Mouse (Mus musculus) neural tube, embryonic 14.5 days (tissue): ENCODE data around the gene Pgbd1. TPM values are rescaled to one million over a fixed set of nuclear protein-coding genes. Genes with fewer than 3 reads are reported as not detected.

Experiments used
- ATAC-seq: fragments of 200-750 bp; cut with Nextera tagmentation; 2 replicates; pipeline ENCODE4 v1.8.0; 2017; ENCODE audit warnings: low read depth, mild to moderate bottlenecking, moderate TSS enrichment, moderate library complexity
- H3K27ac ChIP-seq: fragments of 300-500 bp; sonication (generic); 2 replicates; pipeline ENCODE4 v1.5.1; 2014; ENCODE audit warnings: low read depth, mild to moderate bottlenecking, control low read depth, low read length, moderate library complexity, mixed read lengths
- H3K27me3 ChIP-seq: fragments of 300-500 bp; sonication (generic); 2 replicates; pipeline ENCODE4 v1.6.1; 2014; ENCODE audit warnings: low read length; ENCODE audit not compliant: control insufficient read depth, insufficient read depth
- H3K36me3 ChIP-seq: fragments of 300-500 bp; sonication (generic); 2 replicates; pipeline ENCODE4 v1.6.1; 2014; ENCODE audit warnings: low read length, mixed read lengths; ENCODE audit not compliant: control insufficient read depth, insufficient read depth
- H3K4me1 ChIP-seq: fragments of 300-500 bp; sonication (generic); 2 replicates; pipeline ENCODE4 v1.6.1; 2014; ENCODE audit warnings: low read length; ENCODE audit not compliant: control insufficient read depth, insufficient read depth
- H3K4me2 ChIP-seq: fragments of 300-500 bp; sonication (generic); 2 replicates; pipeline ENCODE4 v1.6.1; 2014; ENCODE audit warnings: mild to moderate bottlenecking, low read depth, low read length, control low read depth
- H3K4me3 ChIP-seq: fragments of 300-500 bp; sonication (generic); 2 replicates; pipeline ENCODE4 v1.5.1; 2014; ENCODE audit warnings: low read depth, low read length, control low read depth, mixed read lengths
- H3K9ac ChIP-seq: fragments of 300-500 bp; sonication (generic); replicated peaks from 2 replicates; pipeline ENCODE4 v1.6.1; 2014; ENCODE audit warnings: low read depth, mild to moderate bottlenecking, control low read depth, low read length, mixed read lengths
- H3K9me3 ChIP-seq: fragments of 300-500 bp; sonication (generic); 2 replicates; pipeline ENCODE4 v1.6.1; 2016; ENCODE audit warnings: low read length; ENCODE audit not compliant: control insufficient read depth
- WGBS: fragments of 180-500 bp; shearing (Covaris S2); extraction: QIAGEN DNeasy Blood & Tissue Kit; methylation state at CpG from one replicate; pipeline ENCODE4 v1.1.7; 2014; 5-methylcytosine and 5-hydroxymethylcytosine counted together
- microRNA counts: library from miRNA; unstranded; fragments of <30 nt; microRNA quantifications from one replicate; lab custom pipeline; 2016
- microRNA-seq: library from miRNA; unstranded; fragments of <30 nt; microRNA quantifications from one replicate; pipeline ENCODE4, GENCODE M21; 2016
- polyA plus RNA-seq: library from polyadenylated mRNA; unstranded; fragments of >200 nt; fragmentation: Nextera tagmentation; extraction: Ambion mirVana; gene quantifications from 2 replicates; pipeline ENCODE4 v1.2.1, GENCODE M21; 2014

Gene Pgbd1
- polyA plus RNA-seq, 1 experiment from 2014 or later = 4.1 TPM

- H3K4me2 ChIP-seq = no peak overlapping the region
- H3K36me3 ChIP-seq = no peaks in the 10 kb centered on the region
- no peak overlapping the region for H3K9ac ChIP-seq
- no peak for ATAC-seq
- no peak overlapping the region for H3K27ac ChIP-seq
- H3K4me1 ChIP-seq = no peaks in the 10 kb centered on the region
- H3K4me3 ChIP-seq = no peak overlapping the region
- WGBS = 91% methylated on average over 2 of the region's 2 CpGs
- no peaks in the 10 kb centered on the region for H3K27me3 ChIP-seq
- no peaks in the 10 kb centered on the region for H3K9me3 ChIP-seq
Observed at GRCm38 (mm10) chr13:21377773-21378172, 63.1 kb downstream of the Pgbd1 start.

GRCm38 (mm10) chr13:21372700-21373099 is 68.2 kb downstream of the Pgbd1 start:
- H3K27me3 ChIP-seq = no peaks in the 10 kb centered on the region
- peaks cover 17% of the 10 kb centered on the region for H3K36me3 ChIP-seq
- H3K9ac ChIP-seq = no peak overlapping the region
- no peaks in the 10 kb centered on the region for H3K4me1 ChIP-seq
- 91% methylated on average over 2 of the region's 2 CpGs for WGBS
- H3K9me3 ChIP-seq = no peaks in the 10 kb centered on the region
- H3K27ac ChIP-seq = no peak overlapping the region
- no peak overlapping the region for H3K4me3 ChIP-seq
- no peak overlapping the region for H3K4me2 ChIP-seq
- no peak for ATAC-seq

MicroRNAs encoded within 50 kb of the gene (microRNA counts, 519-probe panel; counts per million panel counts)
- not detected for microRNA mmu-miR-1896 (lab: Ali Mortazavi, UCI)

Small RNAs within 50 kb of the gene (microRNA-seq; reads per million reads assigned to microRNA genes)
- gene Mir1896 (not detected), gene Mir6942 (not detected)

Other genes starting within 250 kb of the Pgbd1 start
- not detected in 2 replicates for gene Gpx5, start 148.3 kb downstream of the Pgbd1 start, polyA plus RNA-seq
- 0.35 TPM in 1 of 2 replicates, not detected in the other for gene Gpx6, start 128.9 kb downstream of the Pgbd1 start, polyA plus RNA-seq
- not detected in 2 replicates for gene Olfr1367, start 94.1 kb downstream of the Pgbd1 start, polyA plus RNA-seq
- 11.4 and 13.3 TPM in 2 replicates for gene Zscan12, start 78.2 kb downstream of the Pgbd1 start, polyA plus RNA-seq
- gene Zkscan3, start 38.3 kb downstream of the Pgbd1 start, polyA plus RNA-seq = 66.5 and 70.2 TPM in 2 replicates
- gene Zscan26, start 12.7 kb upstream of the Pgbd1 start, polyA plus RNA-seq = 23.0 and 25.3 TPM in 2 replicates
- gene Nkapl, start 27.5 kb upstream of the Pgbd1 start, polyA plus RNA-seq = 3.0 and 3.9 TPM in 2 replicates
- gene Zkscan4, start 37.8 kb upstream of the Pgbd1 start, polyA plus RNA-seq = 10.5 and 11.3 TPM in 2 replicates
- not detected in 2 replicates for gene Gm10065, start 38.4 kb upstream of the Pgbd1 start, polyA plus RNA-seq
- gene AK157302, start 54.2 kb upstream of the Pgbd1 start, polyA plus RNA-seq = 0.18 and 0.67 TPM in 2 replicates
- gene Gm11273, start 60.4 kb upstream of the Pgbd1 start, polyA plus RNA-seq = 8.3 and 8.5 TPM in 2 replicates
- 7.0 and 9.5 TPM in 2 replicates for gene Zkscan8, start 90.1 kb upstream of the Pgbd1 start, polyA plus RNA-seq
- 0.11 and 0.17 TPM in 2 replicates for gene Olfr1366, start 101.8 kb upstream of the Pgbd1 start, polyA plus RNA-seq
- gene Olfr1535, start 118.8 kb upstream of the Pgbd1 start, polyA plus RNA-seq = 0.13 TPM in 1 of 2 replicates, not detected in the other
- not detected in 2 replicates for gene Olfr1364, start 140.7 kb upstream of the Pgbd1 start, polyA plus RNA-seq
- gene Olfr1362, start 173.0 kb upstream of the Pgbd1 start, polyA plus RNA-seq = not detected in 2 replicates
- not detected in 2 replicates for gene Olfr11, start 201.5 kb upstream of the Pgbd1 start, polyA plus RNA-seq
- gene Olfr1361, start 222.3 kb upstream of the Pgbd1 start, polyA plus RNA-seq = not detected in 2 replicates
- gene Olfr1360, start 236.3 kb upstream of the Pgbd1 start, polyA plus RNA-seq = not detected in 2 replicates